Mouse (Mus musculus): ENCODE measurements around the gene Dapk3.

GRCm38 (mm10) chr10:81238618-81239017 lies 55.8 kb downstream of the Dapk3 start:
- TF ChIP-seq POLR2A (IDR thresholded peaks at IDR 0.05; ENCODE audit: low read depth, low read length) (no peak), CTCF (IDR thresholded peaks at IDR 0.05; ENCODE audit: extremely low read depth, insufficient read length, insufficient replicate concordance, low read depth, low read length) (no peak)
